Comparison of ENCODE assay signal across 8 mouse cellular contexts in the genomic region with DNA sequence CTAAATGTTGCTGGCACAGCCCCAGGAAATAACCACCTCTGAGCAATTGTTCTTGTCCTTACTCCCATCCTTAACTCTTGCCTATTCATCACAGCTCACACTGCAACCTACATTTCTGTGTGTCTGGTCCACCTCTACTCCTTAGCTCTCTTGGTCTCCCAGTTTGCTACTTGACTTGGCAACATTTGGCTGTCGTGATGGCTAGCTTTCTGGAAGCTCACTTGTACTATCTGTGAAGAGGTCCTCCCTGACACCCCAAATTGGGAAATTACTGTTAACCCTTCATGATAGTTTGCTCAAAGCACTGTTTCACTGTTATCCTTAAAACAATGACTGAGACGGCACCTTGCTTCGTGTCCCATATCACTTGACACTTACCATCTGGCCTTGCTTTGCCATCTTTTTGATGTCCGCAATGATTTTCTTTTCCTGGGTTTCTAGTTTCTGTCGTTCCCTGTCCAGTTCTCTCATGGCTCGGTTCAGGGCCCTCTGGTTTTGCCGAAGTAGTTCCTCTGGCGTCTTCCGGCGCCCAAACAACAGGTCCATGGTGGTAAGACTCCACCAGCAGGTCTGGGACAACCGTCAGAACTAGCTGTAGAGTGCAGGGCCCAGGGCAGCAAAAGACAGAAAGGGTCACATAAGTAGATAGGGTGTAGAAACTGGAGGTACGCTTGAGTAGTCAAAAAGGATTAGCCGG. TPM values are rescaled to one million over a fixed set of nuclear protein-coding genes. Genes with fewer than 3 reads are reported as not detected.
DNase-seq lines count a peak whose midpoint lies in the region; ATAC-seq and TF ChIP-seq lines count a peak whose summit lies in the region.

No protein-coding gene starts in this region.

- ATAC-seq in midbrain, embryonic 11.5 days (ENCODE audit: low FRiP score): no peak

- H3K36me3 ChIP-seq in kidney, adult 2 months (ENCODE audit: control insufficient read depth, insufficient read depth, low read length): no peaks in the 10 kb centered on the region; the same call in 1 of the 2 replicates
- peaks cover 71% of the 10 kb centered on the region for H3K36me3 ChIP-seq in hindbrain, embryonic 10.5 days
- H3K36me3 ChIP-seq in midbrain, embryonic 11.5 days (ENCODE audit: control insufficient read depth, insufficient read depth, low read length): peaks cover 47% of the 10 kb centered on the region

- DNase-seq in kidney, adult 2 months: no peak
- no peak for DNase-seq in kidney, postnatal 4 days
- DNase-seq in hindbrain, embryonic 10.5 days (ENCODE audit: low spot score): peak; percentile 14
- peak; percentile 86 for DNase-seq in midbrain, embryonic 11.5 days (ENCODE audit: low spot score, missing footprints)
- no peak for DNase-seq in embryo, embryonic 10.5 days (ENCODE audit: low spot score)
- no peak for DNase-seq in gastrocnemius, adult 8-10 months (ENCODE audit: low spot score in 2 of 2)
- DNase-seq in retina, embryonic 14.5 days (ENCODE audit: low spot score): no peak

- TF ChIP-seq CTCF in kidney, adult 2 months (conservative IDR thresholded peaks at IDR 0.05; ENCODE audit: insufficient read depth, insufficient read length, low read depth, low read length): no peak
- no peak for TF ChIP-seq CTCF in bone marrow, adult 2 months (IDR thresholded peaks at IDR 0.05; ENCODE audit: control insufficient read depth, insufficient read depth, low read length)

- peak overlapping the region; percentile 90 for H3K4me2 ChIP-seq in midbrain, embryonic 11.5 days

- H3K4me1 ChIP-seq in kidney, adult 2 months (ENCODE audit: control insufficient read depth, insufficient read depth, low read length): peaks cover 15% of the 10 kb centered on the region; the same call in 1 of the 2 replicates
- H3K4me1 ChIP-seq in bone marrow, adult 2 months (ENCODE audit: control insufficient read depth, insufficient read depth, low read length): peaks cover 3% of the 10 kb centered on the region; the same call in 1 of the 2 replicates
- peaks cover 53% of the 10 kb centered on the region for H3K4me1 ChIP-seq in hindbrain, embryonic 10.5 days (replicated peaks)
- H3K4me1 ChIP-seq in midbrain, embryonic 11.5 days (ENCODE audit: control insufficient read depth, insufficient read depth, low read length): peaks cover 22% of the 10 kb centered on the region

- H3K27ac ChIP-seq in kidney, adult 2 months (ENCODE audit: insufficient read depth, low read depth, low read length): peak overlapping the region; percentile 90
- H3K27ac ChIP-seq in bone marrow, adult 2 months (ENCODE audit: control insufficient read depth, insufficient read depth, low read depth, low read length, poor library complexity): peak overlapping the region; percentile 90
- peak overlapping the region; percentile 91 for H3K27ac ChIP-seq in hindbrain, embryonic 10.5 days
- peak overlapping the region; percentile 87 for H3K27ac ChIP-seq in midbrain, embryonic 11.5 days (ENCODE audit: low read depth, low read length)

- TF ChIP-seq POLR2A in kidney, adult 2 months (IDR thresholded peaks at IDR 0.05; ENCODE audit: low read depth, low read length): no peak
- no peak for TF ChIP-seq POLR2A in bone marrow, adult 2 months (IDR thresholded peaks at IDR 0.05; ENCODE audit: borderline replicate concordance, control insufficient read depth, low read depth, low read length)

- no peaks in the 10 kb centered on the region for H3K27me3 ChIP-seq in kidney, adult 2 months (replicated peaks; ENCODE audit: control insufficient read depth, insufficient read depth, low read length)
- no peaks in the 10 kb centered on the region for H3K27me3 ChIP-seq in hindbrain, embryonic 10.5 days (ENCODE audit: insufficient read depth, poor library complexity, severe bottlenecking)
- no peaks in the 10 kb centered on the region for H3K27me3 ChIP-seq in midbrain, embryonic 11.5 days (ENCODE audit: control insufficient read depth, insufficient read depth, low read length)

- peak overlapping the region; percentile 91 for H3K4me3 ChIP-seq in kidney, adult 2 months (ENCODE audit: insufficient read depth, low read depth, low read length)
- H3K4me3 ChIP-seq in bone marrow, adult 2 months (replicated peaks; ENCODE audit: control insufficient read depth, low read depth, low read length): peak overlapping the region; percentile 90
- H3K4me3 ChIP-seq in hindbrain, embryonic 10.5 days: peak overlapping the region; percentile 66
- H3K4me3 ChIP-seq in midbrain, embryonic 11.5 days (ENCODE audit: low read depth, low read length): peak overlapping the region; percentile 57

- 22% methylated on average over 13 of the region's 13 CpGs for WGBS in kidney, adult 2 months
- WGBS in bone marrow, adult 2 months: 40% methylated on average over 13 of the region's 13 CpGs
- 54% methylated on average over 13 of the region's 13 CpGs for WGBS in hindbrain, embryonic 10.5 days
- 50% methylated on average over 13 of the region's 13 CpGs for WGBS in midbrain, embryonic 11.5 days

- H3K9ac ChIP-seq in midbrain, embryonic 11.5 days (ENCODE audit: low read length): peak overlapping the region; percentile 83

- H3K9me3 ChIP-seq in hindbrain, embryonic 10.5 days: peaks cover 3% of the 10 kb centered on the region; the same call in 1 of the 2 replicates
- no peaks in the 10 kb centered on the region for H3K9me3 ChIP-seq in midbrain, embryonic 11.5 days (ENCODE audit: control insufficient read depth, low read length)

RNA-seq across cellular contexts. Expression of a gene that starts 1.0 kb away (rescaled TPM):
- polyA plus RNA-seq in kidney, adult 2 months (2012; rRNA removed): 103 and 134 TPM in 2 replicates
- 123 and 183 TPM in 2 replicates for polyA plus RNA-seq in bone marrow, adult 2 months (2011; ENCODE audit: insufficient read depth, insufficient read length, low replicate concordance, missing spikeins)
- 113 and 144 TPM in 2 replicates for polyA plus RNA-seq in hindbrain, embryonic 10.5 days (2016; fragmentation: Nextera tagmentation; extraction: Ambion mirVana)
- 133 and 140 TPM in 2 replicates for polyA plus RNA-seq in midbrain, embryonic 11.5 days (2014; fragmentation: Nextera tagmentation; extraction: Ambion mirVana)
- total RNA-seq in gastrocnemius, adult 8-10 months (2022): 100 to 1,000 TPM in 1 of 4 experiments, 10 to 100 TPM in 3; 85.5 to 101 (median 92.9) TPM

RNA-seq across cellular contexts. Expression of a gene that starts 4.5 kb away (rescaled TPM):
- 231 and 249 TPM in 2 replicates for polyA plus RNA-seq in kidney, adult 2 months (2012; rRNA removed)
- 132 and 135 TPM in 2 replicates for polyA plus RNA-seq in bone marrow, adult 2 months (2011; ENCODE audit: insufficient read depth, insufficient read length, low replicate concordance, missing spikeins)
- 126 and 157 TPM in 2 replicates for polyA plus RNA-seq in hindbrain, embryonic 10.5 days (2016; fragmentation: Nextera tagmentation; extraction: Ambion mirVana)
- polyA plus RNA-seq in midbrain, embryonic 11.5 days (2014; fragmentation: Nextera tagmentation; extraction: Ambion mirVana): 152 and 166 TPM in 2 replicates
- 100 to 1,000 TPM; 139 to 166 (median 147) TPM for total RNA-seq in gastrocnemius, adult 8-10 months (2022)

RNA-seq across cellular contexts. Expression of a gene that starts 21.0 kb away (rescaled TPM):
- polyA plus RNA-seq in kidney, adult 2 months (2012; rRNA removed): 1.3 and 1.8 TPM in 2 replicates
- polyA plus RNA-seq in bone marrow, adult 2 months (2011; ENCODE audit: insufficient read depth, insufficient read length, low replicate concordance, missing spikeins): 0.83 and 4.1 TPM in 2 replicates
- 2.8 and 4.4 TPM in 2 replicates for polyA plus RNA-seq in hindbrain, embryonic 10.5 days (2016; fragmentation: Nextera tagmentation; extraction: Ambion mirVana)
- 1.3 and 2.7 TPM in 2 replicates for polyA plus RNA-seq in midbrain, embryonic 11.5 days (2014; fragmentation: Nextera tagmentation; extraction: Ambion mirVana)
- total RNA-seq in gastrocnemius, adult 8-10 months (2022): 1 to 10 TPM in 1 of 4 experiments, under 1 TPM in 3; 0.46 to 1.2 (median 0.73) TPM

RNA-seq across cellular contexts. Expression of a gene that starts 23.8 kb away (rescaled TPM):
- polyA plus RNA-seq in kidney, adult 2 months (2012; rRNA removed): 14.1 and 15.0 TPM in 2 replicates
- polyA plus RNA-seq in bone marrow, adult 2 months (2011; ENCODE audit: insufficient read depth, insufficient read length, low replicate concordance, missing spikeins): 9.6 and 10.0 TPM in 2 replicates
- polyA plus RNA-seq in hindbrain, embryonic 10.5 days (2016; fragmentation: Nextera tagmentation; extraction: Ambion mirVana): 31.3 and 34.4 TPM in 2 replicates
- polyA plus RNA-seq in midbrain, embryonic 11.5 days (2014; fragmentation: Nextera tagmentation; extraction: Ambion mirVana): 25.7 and 32.8 TPM in 2 replicates
- total RNA-seq in gastrocnemius, adult 8-10 months (2022): 1 to 10 TPM; 2.5 to 3.6 (median 2.8) TPM

RNA-seq across cellular contexts. Expression of a gene that starts 34.7 kb away (rescaled TPM):
- 186 and 191 TPM in 2 replicates for polyA plus RNA-seq in kidney, adult 2 months (2012; rRNA removed)
- polyA plus RNA-seq in bone marrow, adult 2 months (2011; ENCODE audit: insufficient read depth, insufficient read length, low replicate concordance, missing spikeins): 163 and 286 TPM in 2 replicates
- polyA plus RNA-seq in hindbrain, embryonic 10.5 days (2016; fragmentation: Nextera tagmentation; extraction: Ambion mirVana): 373 and 399 TPM in 2 replicates
- polyA plus RNA-seq in midbrain, embryonic 11.5 days (2014; fragmentation: Nextera tagmentation; extraction: Ambion mirVana): 399 and 443 TPM in 2 replicates
- 10 to 100 TPM; 58.7 to 75.7 (median 62.7) TPM for total RNA-seq in gastrocnemius, adult 8-10 months (2022)

Comparison
In these comparisons a context has a peak if more than half of its experiments do, and no peak if none do; other contexts are left out.
1. DNase-seq: peak in hindbrain, embryonic 10.5 days (single experiment) and midbrain, embryonic 11.5 days (single experiment); none in kidney, adult 2 months (single experiment), kidney, postnatal 4 days (0 of 2), embryo, embryonic 10.5 days (single experiment), gastrocnemius, adult 8-10 months (0 of 2) and retina, embryonic 14.5 days (single experiment).
2. Peak in every context shown above with its lines, with median percentiles within 50 percentile points of each other: H3K27ac ChIP-seq and H3K4me3 ChIP-seq.